Mouse (Mus musculus): Measurements from ENCODE around the gene Csk.

DNA sequence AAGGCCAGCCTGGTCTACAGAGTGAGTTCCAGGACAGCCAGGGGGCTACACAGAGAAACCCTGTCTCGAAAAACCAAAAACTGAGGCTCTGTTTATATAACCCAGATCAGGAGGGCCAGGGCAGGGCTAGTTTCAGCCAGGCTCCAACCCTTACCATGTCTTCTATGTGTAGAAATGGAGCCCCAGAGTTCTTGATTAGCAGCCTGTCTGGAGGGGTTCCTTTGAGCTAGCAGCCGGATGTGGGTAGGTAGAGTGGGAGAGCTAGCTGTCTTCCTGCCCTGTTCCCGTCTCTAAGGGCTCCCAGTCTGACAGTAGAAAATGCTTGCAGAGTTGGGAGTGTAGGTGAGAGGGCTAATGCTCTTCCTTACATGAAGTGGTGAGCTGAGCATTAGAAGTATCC is 13.7 kb upstream of the Csk start:
- no peak for TF ChIP-seq TBP (IDR thresholded peaks at IDR 0.05; ENCODE audit: low read depth, low read length)
- TF ChIP-seq CTCF (IDR thresholded peaks at IDR 0.05 in 2 of 3, conservative IDR thresholded peaks at IDR 0.05 in 1 of 3; ENCODE audit: control insufficient read depth in 1 of 3, insufficient read depth in 1 of 3, low read depth in 2 of 3, low read length in 3 of 3, poor library complexity in 1 of 3, severe bottlenecking in 1 of 3) = no peak
- TF ChIP-seq NELFE (IDR thresholded peaks at IDR 0.05; ENCODE audit: low read depth, low read length) = no peak
- no peak for TF ChIP-seq EP300 (IDR thresholded peaks at IDR 0.05; ENCODE audit: low read depth in 1 of 2, low read length in 2 of 2)
- TF ChIP-seq GATA1 (IDR thresholded peaks at IDR 0.05; ENCODE audit: low read depth, low read length) = no peak
- no peak for TF ChIP-seq GABPA (IDR thresholded peaks at IDR 0.05; ENCODE audit: low read depth, low read length)

Measured in MEL (cell line).